Mouse (Mus musculus) hindbrain, embryonic 10.5 days (tissue): ENCODE measurements around the gene Trpm8. TPM values are rescaled to one million over a fixed set of nuclear protein-coding genes. Genes with fewer than 3 reads are reported as not detected.

Source experiments
- DNase-seq: peaks from one replicate; pipeline ENCODE4 v3.0.0-alpha.2; 2017; ENCODE audit warnings: low spot score
- H3K27ac ChIP-seq: fragments of 300-500 bp; sonication (generic); 2 replicates; pipeline ENCODE4 v1.5.1; 2016; ENCODE audit warnings: mild to moderate bottlenecking, moderate library complexity
- H3K27me3 ChIP-seq: fragments of 300-500 bp; sonication (generic); 2 replicates; pipeline ENCODE4 v1.6.1; 2016; ENCODE audit warnings: mild to moderate bottlenecking; ENCODE audit not compliant: poor library complexity, insufficient read depth, severe bottlenecking
- H3K36me3 ChIP-seq: fragments of 300-500 bp; sonication (generic); 2 replicates; pipeline ENCODE4 v1.6.1; 2016; ENCODE audit warnings: mild to moderate bottlenecking, moderate library complexity
- H3K4me1 ChIP-seq: fragments of 300-500 bp; sonication (generic); replicated peaks from 2 replicates; pipeline ENCODE4 v1.6.1; 2016; ENCODE audit warnings: mild to moderate bottlenecking
- H3K4me3 ChIP-seq: fragments of 300-500 bp; sonication (generic); 2 replicates; pipeline ENCODE4 v1.5.1; 2016; ENCODE audit warnings: mild to moderate bottlenecking, moderate library complexity
- H3K9me3 ChIP-seq: fragments of 300-500 bp; sonication (generic); 2 replicates; pipeline ENCODE4 v1.6.1; 2016; ENCODE audit warnings: mild to moderate bottlenecking, moderate library complexity
- WGBS: fragments of 180-500 bp; shearing (Covaris S2); methylation state at CpG from one replicate; pipeline ENCODE4 v1.1.7; 2016; 5-methylcytosine and 5-hydroxymethylcytosine counted together
- polyA plus RNA-seq: library from polyadenylated mRNA; unstranded; fragments of >200 nt; fragmentation: Nextera tagmentation; extraction: Ambion mirVana; gene quantifications from 2 replicates; pipeline ENCODE4 v1.2.1, GENCODE M21; 2016

Gene Trpm8
- polyA plus RNA-seq, 1 experiment from 2014 or later = not detected

DNA sequence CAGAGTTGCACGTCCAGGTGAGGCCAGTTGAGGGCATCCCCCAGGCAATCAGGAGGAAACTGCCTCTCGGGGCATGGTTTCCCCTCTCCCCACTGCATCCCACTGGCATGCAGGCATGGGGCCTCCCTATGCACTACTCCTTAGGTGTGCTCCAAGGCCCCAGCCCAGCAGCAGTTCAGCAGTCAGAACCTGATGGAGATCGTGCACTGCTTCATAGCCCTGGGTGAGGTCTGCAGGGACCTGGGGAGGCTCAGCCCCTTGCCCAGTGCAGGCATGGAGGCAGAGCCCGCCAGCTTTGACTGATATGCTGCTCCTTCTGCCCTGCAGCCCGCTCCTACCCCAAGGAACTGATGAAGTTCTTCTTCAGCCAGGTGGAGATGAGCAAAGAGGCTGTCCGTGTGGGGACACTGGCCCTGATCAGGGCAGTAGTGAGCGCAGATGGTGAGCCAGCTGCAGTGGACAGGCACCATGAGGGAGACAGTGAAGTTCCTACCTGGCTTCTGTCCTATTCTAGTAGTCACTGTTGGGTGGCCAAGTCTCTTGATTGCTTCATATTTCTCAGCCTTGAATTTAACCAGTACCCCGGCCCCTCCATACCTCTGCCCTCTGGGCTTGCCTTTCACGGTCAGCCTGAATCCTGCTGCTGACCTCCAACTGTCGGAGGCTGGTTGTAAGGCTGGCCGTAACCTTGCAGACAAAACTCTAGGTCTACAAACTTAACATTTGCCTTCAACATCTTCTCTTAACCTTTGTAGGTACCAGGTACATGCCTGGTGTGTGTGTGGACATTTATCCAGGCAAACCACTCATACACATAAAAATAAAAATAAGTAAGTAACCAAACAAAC lies 42.2 kb upstream of the Trpm8 start:
- Histone ChIP-seq H3K9me3 (peaks cover 98% of the 10 kb centered on the region), H3K36me3 (no peaks in the 10 kb centered on the region), H3K27me3 (no peaks in the 10 kb centered on the region), H3K4me1 (no peaks in the 10 kb centered on the region), H3K4me3 (no peak overlapping the region), H3K27ac (no peak overlapping the region)
- WGBS = 65% methylated on average over 11 of the region's 11 CpGs
- no peak for DNase-seq

- H3K4me1 ChIP-seq = no peaks in the 10 kb centered on the region
- no peaks in the 10 kb centered on the region for H3K36me3 ChIP-seq
- no peaks in the 10 kb centered on the region for H3K27me3 ChIP-seq
- WGBS = 67% methylated on average over 4 of the region's 4 CpGs
- no peak for DNase-seq
- H3K4me3 ChIP-seq = no peak overlapping the region
- H3K9me3 ChIP-seq = peaks cover 98% of the 10 kb centered on the region
- H3K27ac ChIP-seq = no peak overlapping the region
Measured at GRCm38 (mm10) chr1:88235894-88236415, 41.5 kb upstream of the Trpm8 start.

GRCm38 (mm10) chr1:88237311-88237710 lies 40.1 kb upstream of the Trpm8 start:
- Histone ChIP-seq H3K9me3 (peaks cover 98% of the 10 kb centered on the region), H3K4me1 (no peaks in the 10 kb centered on the region), H3K4me3 (no peak overlapping the region), H3K36me3 (no peaks in the 10 kb centered on the region), H3K27me3 (no peaks in the 10 kb centered on the region), H3K27ac (no peak overlapping the region)
- 79% methylated on average over 5 of the region's 5 CpGs for WGBS
- DNase-seq = no peak

DNA sequence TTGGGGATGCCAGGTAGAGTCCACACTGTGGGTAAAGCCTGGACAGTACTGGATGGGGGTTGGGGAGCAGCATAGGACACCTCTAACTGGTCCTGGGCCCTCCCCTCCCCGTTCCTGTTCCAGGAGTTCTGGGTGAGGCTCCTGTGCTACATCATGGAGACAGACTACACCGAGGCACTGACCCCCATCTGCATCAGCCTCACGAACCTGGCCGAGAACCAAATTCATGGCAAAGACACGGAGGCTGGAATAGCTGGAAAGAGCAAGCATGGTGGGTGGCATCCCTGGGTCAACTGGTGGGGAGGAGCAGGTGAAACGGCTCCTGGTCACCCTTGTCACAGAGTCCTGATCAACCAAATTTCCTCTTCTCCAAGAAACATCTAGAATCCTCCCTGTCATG lies 38.7 kb upstream of the Trpm8 start:
- Histone ChIP-seq H3K27ac (no peak overlapping the region), H3K36me3 (no peaks in the 10 kb centered on the region), H3K4me3 (no peak overlapping the region), H3K27me3 (no peaks in the 10 kb centered on the region), H3K4me1 (no peaks in the 10 kb centered on the region), H3K9me3 (peaks cover 97% of the 10 kb centered on the region)
- WGBS = 80% methylated on average over 6 of the region's 6 CpGs
- DNase-seq = no peak

DNA sequence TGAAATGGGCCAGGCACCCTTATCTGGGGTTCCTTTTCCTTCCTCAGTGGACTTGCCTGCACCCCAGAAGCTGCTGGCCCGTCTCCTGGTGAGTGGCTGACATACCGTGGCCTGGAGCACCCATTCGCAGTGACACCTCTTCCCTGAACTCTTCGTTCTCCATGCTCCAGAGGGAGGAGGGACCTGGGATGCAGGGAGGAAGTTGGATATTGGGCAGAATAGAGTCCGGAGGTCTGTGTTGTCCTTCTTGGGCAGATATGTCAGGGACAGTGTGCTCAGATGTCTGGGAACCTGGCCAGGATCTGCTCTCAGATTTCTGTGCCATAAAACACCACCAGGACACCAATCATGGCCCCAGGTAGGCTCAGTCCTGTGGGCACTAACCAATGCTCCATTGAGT lies 37.4 kb upstream of the Trpm8 start:
- no peaks in the 10 kb centered on the region for H3K36me3 ChIP-seq
- no peak overlapping the region for H3K27ac ChIP-seq
- H3K9me3 ChIP-seq = peaks cover 97% of the 10 kb centered on the region
- no peak for DNase-seq
- 75% methylated on average over 5 of the region's 5 CpGs for WGBS
- no peaks in the 10 kb centered on the region for H3K27me3 ChIP-seq
- no peak overlapping the region for H3K4me3 ChIP-seq
- no peaks in the 10 kb centered on the region for H3K4me1 ChIP-seq

DNA sequence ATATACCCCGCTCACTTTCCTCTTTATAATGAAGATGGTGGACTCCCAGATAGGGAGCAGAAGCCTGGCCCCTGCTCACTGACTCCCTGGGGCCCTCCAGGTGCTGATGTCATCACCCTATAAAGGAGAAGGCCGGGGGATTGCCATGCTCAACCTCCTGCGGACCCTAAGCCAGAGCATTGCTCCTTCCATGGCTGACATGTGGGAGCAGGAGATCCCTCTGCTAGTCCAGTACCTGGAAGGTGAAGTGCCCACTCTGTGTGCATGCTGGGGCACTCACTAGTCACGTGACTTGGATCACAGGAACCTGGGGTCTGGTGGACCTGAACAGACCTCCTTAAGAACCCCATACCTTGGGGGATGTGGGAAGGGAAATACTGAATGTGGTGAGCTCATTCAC lies 36.9 kb upstream of the Trpm8 start:
- no peak overlapping the region for H3K27ac ChIP-seq
- H3K9me3 ChIP-seq = peaks cover 97% of the 10 kb centered on the region
- no peaks in the 10 kb centered on the region for H3K36me3 ChIP-seq
- no peak overlapping the region for H3K4me3 ChIP-seq
- WGBS = 77% methylated on average over 4 of the region's 4 CpGs
- no peak for DNase-seq
- H3K27me3 ChIP-seq = no peaks in the 10 kb centered on the region
- H3K4me1 ChIP-seq = no peaks in the 10 kb centered on the region

GRCm38 (mm10) chr1:88243861-88244260 lies 33.6 kb upstream of the Trpm8 start:
- 64% methylated on average over 5 of the region's 5 CpGs for WGBS
- DNase-seq = no peak
- Histone ChIP-seq H3K27me3 (no peaks in the 10 kb centered on the region), H3K4me3 (no peak overlapping the region), H3K9me3 (peaks cover 99% of the 10 kb centered on the region), H3K36me3 (no peaks in the 10 kb centered on the region), H3K4me1 (no peaks in the 10 kb centered on the region), H3K27ac (no peak overlapping the region)

- 79% methylated on average over 6 of the region's 6 CpGs for WGBS
- no peaks in the 10 kb centered on the region for H3K27me3 ChIP-seq
Measured at GRCm38 (mm10) chr1:88245881-88246280, 31.6 kb upstream of the Trpm8 start.

GRCm38 (mm10) chr1:88246386-88246785 lies 31.1 kb upstream of the Trpm8 start:
- 44% methylated on average over 6 of the region's 6 CpGs for WGBS

More at GRCm38 (mm10) chr1:88245881-88246280, 31.6 kb upstream of the Trpm8 start:
- H3K36me3 ChIP-seq = no peaks in the 10 kb centered on the region
- peaks cover 99% of the 10 kb centered on the region for H3K9me3 ChIP-seq
- no peak for DNase-seq
- no peaks in the 10 kb centered on the region for H3K4me1 ChIP-seq
- H3K4me3 ChIP-seq = no peak overlapping the region
- no peak overlapping the region for H3K27ac ChIP-seq

DNA sequence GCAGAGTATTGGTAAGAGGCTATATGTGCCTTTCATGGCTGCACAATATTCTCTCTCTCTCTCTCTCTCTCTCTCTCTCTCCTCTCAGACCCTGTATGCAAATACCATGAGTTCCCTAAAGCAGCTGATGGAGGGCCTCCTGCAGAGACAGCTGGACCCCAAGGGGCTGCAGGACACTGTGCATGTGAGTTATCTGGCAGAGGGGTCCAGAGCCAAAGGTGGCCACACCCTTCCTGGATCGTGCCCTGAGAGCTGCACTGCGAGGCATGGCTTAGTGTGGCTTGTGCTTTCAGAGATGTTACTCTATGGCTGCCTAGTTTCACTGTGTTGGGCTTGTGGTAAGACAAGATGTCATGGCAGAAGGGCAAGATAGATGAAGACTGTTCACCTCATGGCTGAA lies 29.8 kb upstream of the Trpm8 start:
- Histone ChIP-seq H3K27me3 (no peaks in the 10 kb centered on the region), H3K27ac (no peak overlapping the region), H3K9me3 (peaks cover 97% of the 10 kb centered on the region), H3K4me1 (no peaks in the 10 kb centered on the region), H3K4me3 (no peak overlapping the region), H3K36me3 (no peaks in the 10 kb centered on the region)
- 54% methylated on average over 2 of the region's 2 CpGs for WGBS
- no peak for DNase-seq

More at GRCm38 (mm10) chr1:88246386-88246785, 31.1 kb upstream of the Trpm8 start:
- Histone ChIP-seq H3K9me3 (peaks cover 99% of the 10 kb centered on the region), H3K27me3 (no peaks in the 10 kb centered on the region), H3K4me3 (no peak overlapping the region), H3K36me3 (no peaks in the 10 kb centered on the region), H3K4me1 (no peaks in the 10 kb centered on the region), H3K27ac (no peak overlapping the region)
- no peak for DNase-seq

DNA sequence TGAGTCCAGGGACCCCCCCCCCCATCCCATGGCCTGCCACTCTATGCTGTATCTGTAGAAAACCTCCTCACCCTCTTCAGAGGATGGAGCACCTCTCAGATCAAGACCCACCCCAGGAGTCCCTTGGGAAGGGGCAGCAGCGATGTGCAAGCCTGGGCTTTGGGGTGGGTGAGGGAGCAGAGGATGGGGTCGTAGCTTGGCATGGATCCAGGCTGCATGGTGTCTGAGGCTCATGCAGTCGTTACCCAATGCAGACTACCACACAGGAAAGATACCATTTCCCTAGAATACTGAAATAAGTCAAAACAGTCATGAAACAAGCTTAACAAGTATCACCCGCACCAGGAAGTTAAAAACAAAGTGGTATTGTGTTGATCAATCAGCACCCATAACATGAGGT lies 28.8 kb upstream of the Trpm8 start:
- H3K27me3 ChIP-seq = no peaks in the 10 kb centered on the region
- no peak overlapping the region for H3K27ac ChIP-seq
- H3K4me3 ChIP-seq = no peak overlapping the region
- no peak for DNase-seq
- peaks cover 98% of the 10 kb centered on the region for H3K9me3 ChIP-seq
- H3K36me3 ChIP-seq = no peaks in the 10 kb centered on the region
- WGBS = 71% methylated on average over 4 of the region's 4 CpGs
- no peaks in the 10 kb centered on the region for H3K4me1 ChIP-seq

GRCm38 (mm10) chr1:88249596-88249995 lies 27.9 kb upstream of the Trpm8 start:
- H3K4me3 ChIP-seq = no peak overlapping the region
- WGBS = 76% methylated on average over 7 of the region's 7 CpGs
- DNase-seq = no peak
- no peaks in the 10 kb centered on the region for H3K27me3 ChIP-seq
- H3K4me1 ChIP-seq = no peaks in the 10 kb centered on the region
- no peaks in the 10 kb centered on the region for H3K36me3 ChIP-seq
- peaks cover 98% of the 10 kb centered on the region for H3K9me3 ChIP-seq
- H3K27ac ChIP-seq = no peak overlapping the region

GRCm38 (mm10) chr1:88250023-88250422 lies 27.4 kb upstream of the Trpm8 start:
- Histone ChIP-seq H3K9me3 (peaks cover 98% of the 10 kb centered on the region), H3K27ac (no peak overlapping the region), H3K36me3 (no peaks in the 10 kb centered on the region), H3K27me3 (no peaks in the 10 kb centered on the region), H3K4me3 (no peak overlapping the region), H3K4me1 (no peaks in the 10 kb centered on the region)
- no peak for DNase-seq
- WGBS = 83% methylated on average over 5 of the region's 5 CpGs
